Mouse (Mus musculus) gastrocnemius, postnatal 4 days (tissue): ENCODE data around the gene Ctnnd2. TPM values are rescaled to one million over a fixed set of nuclear protein-coding genes. Genes with fewer than 3 reads are reported as not detected.

Source experiments
- DNase-seq, 2 experiments: peaks; one replicate each; pipeline ENCODE4 v3.0.0; 2021 to 2022; ENCODE audit warnings: low spot score in 2 of 2, mixed read lengths in 2 of 2
- total RNA-seq, 2 experiments: library from RNA; stranded (reverse); gene quantifications; 2 replicates each; pipeline ENCODE4 v1.2.3; 2021

Gene Ctnnd2
- total RNA-seq, 2 experiments from 2014 or later = 0.27 to 0.36 TPM

DNA sequence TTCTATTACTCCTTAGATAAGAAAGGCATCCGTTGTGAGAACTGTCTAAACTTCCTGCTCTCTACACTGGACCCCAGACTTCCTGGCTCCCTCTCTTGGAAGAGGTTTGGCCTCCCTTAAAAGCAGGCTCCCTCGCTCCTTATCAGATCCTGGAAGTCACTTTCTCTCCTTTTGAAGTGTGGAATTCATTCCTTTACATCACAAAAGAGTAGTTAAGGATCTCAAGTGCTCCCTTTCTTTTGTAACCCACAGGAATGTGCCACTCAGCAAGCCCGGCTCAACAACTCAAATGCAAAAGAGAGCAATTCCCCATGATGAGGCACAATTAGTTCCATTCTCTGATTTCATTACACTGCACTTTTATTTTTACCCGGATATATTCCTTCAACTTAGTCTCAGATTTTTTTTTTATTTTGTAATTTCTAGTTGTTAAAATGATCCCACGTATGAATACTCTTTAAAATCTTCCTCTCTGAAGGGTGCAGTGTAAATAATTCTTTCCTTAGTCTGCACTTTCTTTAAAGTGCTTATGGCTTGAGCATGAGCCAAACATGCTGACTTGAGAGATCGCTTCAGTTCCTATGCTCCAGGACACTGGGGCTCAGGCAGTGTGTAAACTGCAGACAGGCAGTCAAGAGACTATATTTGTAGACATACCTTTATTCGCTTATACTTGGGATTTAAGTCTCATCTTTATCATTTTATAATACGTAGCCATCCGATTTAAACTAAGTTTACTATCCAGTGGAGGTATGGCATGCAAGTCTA lies 210.9 kb downstream of the Ctnnd2 start:
- DNase-seq = no peak

DNA sequence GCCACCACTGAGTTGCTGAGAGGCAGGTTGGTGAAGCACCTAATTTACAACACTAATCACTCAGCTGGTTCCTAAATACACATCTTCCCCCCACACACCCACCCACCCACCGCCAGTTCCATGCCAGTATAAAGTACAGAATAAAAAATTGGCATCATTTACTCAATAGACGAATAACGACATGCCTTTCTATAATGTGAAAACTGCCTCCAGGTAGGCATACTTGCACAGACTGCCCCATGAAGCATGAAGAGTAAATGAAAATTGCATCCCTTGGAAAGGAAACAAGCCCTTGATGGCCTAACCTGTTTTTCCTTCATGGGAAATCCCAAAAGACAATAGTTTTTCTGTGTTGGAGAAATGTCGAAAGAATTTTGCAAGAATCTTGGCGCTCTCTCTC lies 212.0 kb downstream of the Ctnnd2 start:
- no peak for DNase-seq

DNA sequence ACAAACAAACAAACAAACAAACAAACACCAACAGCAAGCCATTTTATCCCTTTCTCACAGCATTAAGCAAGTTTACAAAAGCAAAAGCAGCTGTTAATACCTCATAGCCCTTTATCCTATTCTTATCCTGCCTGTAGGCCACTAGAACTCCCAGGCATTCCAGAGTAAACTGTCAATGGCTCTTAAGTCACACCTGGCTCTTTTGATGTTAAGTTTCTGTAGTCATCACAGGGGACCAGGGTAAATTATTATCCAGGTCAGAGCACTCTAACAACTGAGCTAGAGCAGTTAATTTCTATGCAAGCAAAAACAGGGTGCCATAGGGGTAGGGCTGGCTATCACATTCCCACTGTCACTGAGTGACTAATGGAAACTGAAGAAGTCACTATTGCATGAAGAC lies 214.1 kb downstream of the Ctnnd2 start:
- DNase-seq = no peak

DNA sequence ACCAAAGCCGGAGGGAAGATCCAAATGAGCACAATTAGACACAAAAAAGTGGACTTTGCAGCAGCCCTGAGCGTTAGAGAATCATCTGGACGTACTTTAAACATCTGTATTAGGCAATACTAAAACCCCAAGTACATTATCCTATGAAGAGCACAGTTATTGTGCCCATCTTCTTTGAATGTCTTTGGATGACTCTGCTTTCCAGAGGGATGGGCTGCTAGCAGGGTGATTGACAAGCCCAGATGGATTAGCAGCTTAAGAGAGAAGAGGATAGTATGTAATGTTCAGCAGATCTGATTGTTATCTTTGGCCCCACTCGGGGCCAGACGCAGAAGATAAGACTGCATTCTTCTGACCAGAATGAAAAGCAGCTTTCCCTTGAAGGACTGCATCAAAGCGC lies 214.9 kb downstream of the Ctnnd2 start:
- DNase-seq = no peak

DNA sequence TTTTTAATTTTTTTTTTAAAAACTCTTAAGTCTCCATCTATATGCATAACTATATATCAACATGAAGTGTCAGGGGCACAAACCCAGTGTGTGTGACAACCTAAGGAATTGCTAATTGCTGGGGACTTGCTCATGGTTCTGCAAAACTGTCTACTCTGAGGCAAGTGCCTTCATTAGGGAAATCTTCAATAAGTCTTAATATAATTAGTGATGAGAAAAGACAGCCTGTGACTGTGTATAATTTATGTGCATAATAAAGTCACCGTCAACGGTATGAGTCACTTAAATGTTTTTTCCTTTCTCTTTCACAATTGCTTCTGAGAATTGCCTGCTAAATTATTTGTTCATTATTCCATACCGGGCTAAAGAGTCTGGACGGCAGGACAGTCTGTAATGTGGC lies 228.7 kb downstream of the Ctnnd2 start:
- DNase-seq = no peak

DNA sequence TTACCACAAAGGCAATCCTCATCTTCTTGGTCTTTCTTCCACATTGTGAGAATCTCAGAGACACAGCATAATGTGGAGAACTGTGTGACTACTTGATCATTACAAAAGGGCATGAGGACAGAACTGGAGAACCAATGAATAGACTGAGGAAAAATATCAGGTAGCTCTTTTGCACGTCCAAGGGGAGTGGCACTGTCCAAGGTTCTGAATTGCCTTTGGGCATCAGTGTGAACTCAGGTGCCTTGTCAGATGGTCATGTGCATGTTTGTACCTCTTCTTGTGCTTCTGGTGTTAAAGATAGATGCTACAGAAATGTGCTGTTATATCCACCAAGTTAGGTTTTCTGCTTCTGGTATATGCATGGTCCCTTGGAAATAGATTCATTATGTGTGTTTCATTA lies 233.9 kb downstream of the Ctnnd2 start:
- DNase-seq = no peak

DNA sequence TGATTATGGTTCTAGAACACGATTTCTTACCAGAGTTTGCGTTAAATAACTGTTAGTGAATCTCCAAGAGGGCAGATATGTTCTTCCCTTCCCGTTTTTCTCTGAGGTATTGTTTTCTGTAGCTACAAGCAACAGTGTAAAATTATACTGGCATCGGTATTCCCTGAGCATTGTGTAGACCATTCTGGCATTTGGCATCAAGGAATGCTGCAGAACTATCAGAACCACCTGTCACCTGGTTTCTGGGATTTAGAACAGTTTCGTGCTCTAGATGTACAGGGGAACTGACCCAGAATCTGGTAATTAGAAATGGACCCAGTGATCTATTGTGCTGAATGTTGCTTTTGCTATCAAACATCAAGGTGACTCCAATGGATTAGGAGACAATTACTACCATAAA lies 250.8 kb downstream of the Ctnnd2 start:
- DNase-seq = no peak

DNA sequence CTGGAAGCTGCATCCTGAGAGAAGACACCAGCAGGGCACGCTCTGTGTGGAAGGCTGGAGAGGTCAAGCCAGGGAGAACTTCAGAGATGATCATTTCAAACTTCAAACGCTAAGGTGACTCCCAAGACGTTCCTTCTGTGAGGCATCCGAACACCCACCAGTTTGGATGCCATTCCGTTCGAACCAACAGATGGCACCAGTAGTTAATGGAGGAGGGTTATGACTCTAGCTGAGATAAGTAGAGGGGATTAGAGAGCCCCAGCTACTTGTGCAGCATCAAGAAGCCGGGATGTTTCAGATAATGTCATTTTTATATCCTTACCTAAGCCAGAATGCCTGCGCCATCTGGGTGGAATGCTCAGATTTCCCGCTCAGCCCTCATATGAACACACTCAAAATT lies 251.9 kb downstream of the Ctnnd2 start:
- DNase-seq = no peak

DNA sequence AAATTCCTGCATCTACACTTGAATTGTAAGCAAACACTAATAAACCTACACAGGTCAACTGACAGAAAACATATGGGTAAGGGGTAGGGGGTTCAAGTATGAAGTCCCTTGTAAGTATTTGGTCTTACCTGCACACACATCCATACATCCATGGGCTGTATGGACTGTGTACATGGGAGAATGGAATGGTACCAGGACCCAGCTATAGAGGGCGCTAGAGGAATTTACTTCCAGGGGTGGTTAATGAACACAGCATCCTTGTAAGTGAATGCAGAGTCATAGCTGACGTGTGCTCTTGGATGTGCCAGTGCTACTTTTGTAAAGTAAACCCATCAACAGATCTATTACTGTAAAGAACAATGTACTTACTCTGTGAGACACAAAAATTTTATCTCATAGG lies 254.9 kb downstream of the Ctnnd2 start:
- DNase-seq = no peak

DNA sequence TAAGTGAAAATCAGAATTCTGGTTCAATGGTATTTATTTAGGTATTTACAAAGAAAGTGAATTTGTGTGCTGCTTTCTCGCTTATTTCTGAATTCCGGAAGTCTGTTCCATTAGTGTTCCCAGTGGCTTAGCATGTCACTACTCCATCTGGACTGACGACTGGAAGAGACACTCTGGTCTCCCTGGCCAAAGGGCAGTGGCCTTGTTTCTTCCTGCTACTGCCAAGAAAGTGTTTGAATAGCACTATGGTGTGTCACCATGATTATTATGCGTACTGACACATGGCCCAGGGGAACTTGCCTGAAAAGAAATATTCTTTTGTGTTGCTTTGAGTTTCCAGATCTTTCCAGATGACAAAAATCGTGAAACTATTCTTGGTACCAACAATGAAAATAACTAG lies 266.7 kb downstream of the Ctnnd2 start:
- no peak for DNase-seq

DNA sequence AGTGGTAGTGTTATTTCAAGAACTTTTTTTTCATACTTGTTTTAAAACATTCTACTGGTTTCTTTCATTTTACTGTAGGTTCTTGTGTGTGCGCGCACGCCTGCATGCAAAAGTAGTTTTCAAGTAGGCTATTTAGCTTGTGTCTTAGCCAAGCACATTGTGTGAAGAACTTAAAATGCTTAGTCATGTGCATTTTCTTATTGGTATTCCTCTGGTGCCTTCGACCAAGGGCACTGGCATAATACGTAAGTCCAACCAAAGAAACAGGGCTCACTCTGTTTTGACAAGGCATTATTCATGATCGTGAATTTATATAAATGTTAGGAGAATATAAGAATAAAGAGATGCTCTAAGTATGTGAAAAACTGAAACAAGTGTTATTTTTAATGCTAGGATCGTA lies 278.4 kb downstream of the Ctnnd2 start:
- no peak for DNase-seq

DNA sequence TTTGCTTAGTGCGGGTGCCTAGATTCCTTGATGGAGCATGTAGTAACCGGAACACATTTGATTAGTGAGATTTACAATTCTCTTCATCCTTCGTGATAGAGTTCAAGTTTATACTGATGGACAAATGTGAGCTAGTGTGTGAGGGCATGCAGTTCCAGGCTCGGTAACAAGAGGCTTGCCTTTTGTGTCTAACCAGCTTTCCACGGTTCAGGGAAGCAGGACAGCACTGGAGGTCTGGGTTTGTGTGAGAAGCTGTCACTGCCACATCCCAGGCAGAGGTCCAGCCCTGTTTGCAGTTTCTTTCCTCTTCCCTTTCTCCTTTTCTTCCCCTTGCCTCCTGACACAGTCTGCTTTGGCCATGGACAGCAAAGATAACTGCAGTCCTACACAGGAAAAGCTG lies 279.5 kb downstream of the Ctnnd2 start:
- no peak for DNase-seq

DNA sequence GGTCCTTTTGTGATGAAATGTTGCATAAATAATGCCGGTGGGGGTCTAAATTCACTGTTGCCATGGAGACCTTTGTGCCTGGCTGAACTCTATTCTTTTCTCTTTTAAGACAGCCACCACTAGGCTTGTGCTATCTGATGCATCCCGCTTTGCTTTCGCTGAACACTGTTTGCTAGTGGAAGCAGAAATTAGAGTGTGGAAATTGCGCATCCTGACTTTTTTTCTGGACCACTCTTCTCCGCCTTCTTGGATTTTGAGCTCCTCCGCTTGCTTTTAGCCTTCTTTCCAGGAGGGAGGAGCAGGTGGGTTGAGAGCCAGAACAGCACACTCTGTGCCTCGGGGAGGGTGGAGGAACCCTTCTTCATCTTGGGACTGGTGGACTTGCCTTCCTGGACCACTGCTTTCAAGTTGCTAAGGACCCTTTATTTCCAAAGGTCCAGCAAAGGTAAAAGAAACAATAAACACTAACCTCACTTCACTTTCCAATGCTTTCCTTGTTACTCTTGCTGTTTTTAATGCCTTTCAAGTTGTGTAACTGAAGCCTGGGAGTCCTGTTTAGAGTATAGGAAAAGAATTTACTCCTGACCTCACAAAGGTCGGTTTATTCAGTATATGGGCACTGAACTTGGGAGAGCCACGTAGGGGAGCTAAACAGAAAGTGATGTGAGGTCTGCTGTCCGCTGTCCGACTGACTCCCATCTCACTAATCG lies 285.3 kb downstream of the Ctnnd2 start:
- no peak for DNase-seq

DNA sequence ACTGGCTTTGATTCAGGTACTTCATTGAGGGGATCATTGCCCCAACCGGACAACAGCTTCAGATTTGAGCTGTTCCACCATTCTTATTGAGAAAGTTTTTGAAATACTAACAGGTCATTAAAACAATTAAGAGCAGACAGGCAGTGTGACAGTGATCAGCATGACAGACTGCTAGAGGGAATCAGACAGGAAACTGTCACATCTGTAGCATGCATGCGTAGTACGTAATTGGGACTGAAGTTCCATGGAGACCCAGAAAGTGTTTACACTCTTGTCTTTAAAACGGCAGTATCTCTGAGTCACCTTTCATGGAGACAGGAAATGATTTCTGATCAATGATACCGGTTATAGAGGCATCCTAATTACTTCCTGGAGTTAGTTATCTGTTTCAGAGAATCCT lies 286.3 kb downstream of the Ctnnd2 start:
- no peak for DNase-seq

DNA sequence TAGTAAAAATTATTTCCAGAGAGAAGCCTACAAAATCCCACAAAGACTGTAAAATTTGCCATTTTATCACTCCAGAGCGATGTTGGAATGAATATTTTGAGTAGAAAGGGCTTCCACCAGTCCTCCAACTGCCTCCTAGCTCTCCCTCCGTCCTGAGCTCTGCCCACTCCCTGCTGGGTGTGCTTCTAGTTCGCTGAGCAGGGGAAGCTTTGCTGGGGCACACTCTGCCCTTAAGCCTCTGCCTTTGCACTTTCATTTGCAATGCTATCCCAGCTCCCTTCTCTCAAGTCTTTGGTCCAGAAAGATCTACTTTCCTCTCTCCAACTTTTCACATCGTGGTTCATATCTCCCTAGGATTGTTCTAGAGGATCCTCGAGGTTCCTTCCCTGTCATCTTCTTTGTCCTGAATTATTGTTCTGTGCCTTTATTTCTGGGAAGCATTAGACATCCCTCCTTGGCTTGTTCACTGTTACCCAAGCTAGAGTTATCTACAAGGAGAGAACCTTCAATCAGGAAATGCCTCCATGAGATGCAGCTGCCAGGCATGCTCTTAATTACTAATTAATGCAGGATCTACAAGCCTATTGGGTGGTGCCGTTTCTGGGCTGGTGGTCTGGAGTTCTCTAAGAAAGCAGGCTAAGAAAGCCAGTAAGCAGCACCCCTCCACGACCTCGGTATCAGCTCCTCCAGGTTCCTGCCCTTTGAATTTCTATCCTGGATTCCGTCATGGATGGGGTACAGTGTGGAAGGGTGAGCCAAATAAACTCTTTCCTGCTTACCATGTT lies 288.1 kb downstream of the Ctnnd2 start:
- no peak for DNase-seq

DNA sequence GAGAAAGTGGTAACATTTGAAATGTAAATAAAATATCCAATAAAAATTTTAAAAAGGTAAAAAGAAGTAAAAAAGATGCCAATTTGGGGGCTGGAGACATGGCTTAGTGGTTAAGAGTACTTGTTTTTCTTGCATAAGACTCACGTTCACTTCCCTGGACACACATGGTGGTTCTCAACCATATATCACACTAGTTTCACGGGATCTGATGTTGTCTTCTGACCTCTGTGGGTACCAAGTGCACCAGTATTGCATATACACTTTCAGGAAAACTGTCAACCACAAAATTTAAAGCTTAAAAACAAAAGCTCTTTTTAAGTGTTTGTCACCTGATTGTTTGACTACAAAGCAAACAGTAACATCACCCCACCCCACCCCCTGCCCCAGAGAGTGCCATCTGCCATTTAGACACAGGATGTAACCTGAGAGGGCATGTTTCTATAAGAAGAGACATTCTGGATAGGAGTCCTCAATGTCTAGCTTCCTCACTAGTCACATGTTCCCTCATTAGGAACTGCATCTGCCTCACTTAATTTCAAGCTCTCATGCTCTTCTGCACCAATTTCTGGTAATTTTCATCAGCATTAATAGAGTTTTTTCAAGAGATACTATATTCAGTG lies 290.5 kb downstream of the Ctnnd2 start:
- no peak for DNase-seq

DNA sequence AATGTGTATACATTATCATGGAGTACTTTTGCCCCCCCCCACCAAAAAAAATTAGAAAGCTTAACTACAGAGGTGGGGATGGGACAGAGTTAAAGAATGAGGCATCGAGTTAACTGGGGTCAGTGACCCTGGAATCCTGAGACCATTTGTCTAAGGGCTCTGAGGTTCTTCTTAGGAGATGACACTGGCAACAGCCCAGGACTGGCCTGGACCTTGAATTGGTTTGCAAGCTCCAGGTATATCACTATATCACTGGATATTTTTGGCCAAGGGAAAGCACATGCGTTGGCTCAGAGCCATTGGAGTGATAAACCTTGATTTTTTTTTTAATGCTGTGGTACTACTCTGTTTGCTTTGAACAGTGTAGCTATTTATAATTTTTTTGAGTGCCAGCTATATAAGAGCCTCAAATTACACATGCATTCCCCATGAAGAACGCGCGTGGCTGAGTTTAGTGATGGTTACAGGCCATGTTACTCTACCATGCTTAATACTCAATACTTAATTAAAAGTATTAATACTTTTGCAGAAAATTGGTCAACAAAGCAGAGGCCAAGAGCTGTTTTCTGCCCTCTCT lies 291.2 kb downstream of the Ctnnd2 start:
- no peak for DNase-seq

DNA sequence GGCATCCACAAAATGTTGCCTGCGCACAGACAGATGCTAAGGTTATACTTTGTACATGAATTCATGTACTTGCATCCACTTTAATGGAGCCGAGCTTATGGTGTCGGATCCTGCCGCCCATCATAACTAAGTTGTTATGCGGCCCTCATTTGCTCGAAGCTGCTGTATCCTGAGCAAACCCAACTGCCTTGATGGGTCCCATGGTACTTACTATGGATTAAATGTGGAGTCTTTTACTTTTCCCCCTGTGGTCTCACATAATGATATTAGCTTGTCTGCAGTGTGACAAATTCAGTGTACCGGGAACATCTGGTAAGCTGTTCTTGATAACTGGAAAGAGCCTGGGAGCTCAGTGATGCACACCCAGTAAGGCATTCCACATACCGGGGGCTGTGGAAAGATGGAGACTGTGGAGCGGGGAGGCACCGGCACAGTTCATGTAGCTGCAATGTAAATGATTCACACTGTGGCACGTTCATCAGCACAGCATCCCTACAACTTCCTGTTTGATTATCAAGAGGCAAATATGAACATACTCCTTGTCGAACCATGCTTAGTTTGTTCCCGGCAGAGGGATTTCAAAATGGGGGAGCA lies 294.7 kb downstream of the Ctnnd2 start:
- no peak for DNase-seq

DNA sequence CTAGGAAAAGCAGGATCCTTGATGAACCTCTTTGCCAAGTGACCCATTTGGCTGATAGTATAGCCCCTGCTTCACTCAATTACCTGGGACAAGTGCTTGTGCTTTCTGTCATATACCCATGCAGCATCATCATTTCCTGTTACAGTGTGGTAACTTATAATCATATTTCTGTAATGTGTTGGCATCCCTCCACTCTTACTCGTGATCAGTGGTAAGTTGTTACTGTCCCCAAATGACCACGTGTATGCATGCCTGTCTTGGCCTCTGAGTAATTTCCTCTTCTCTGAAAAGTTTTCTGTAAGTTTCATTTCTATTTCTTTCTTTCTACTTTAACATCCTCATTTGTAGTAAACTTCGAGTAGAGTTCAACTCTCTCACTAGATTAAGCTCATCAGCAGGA lies 296.4 kb downstream of the Ctnnd2 start:
- DNase-seq = no peak

DNA sequence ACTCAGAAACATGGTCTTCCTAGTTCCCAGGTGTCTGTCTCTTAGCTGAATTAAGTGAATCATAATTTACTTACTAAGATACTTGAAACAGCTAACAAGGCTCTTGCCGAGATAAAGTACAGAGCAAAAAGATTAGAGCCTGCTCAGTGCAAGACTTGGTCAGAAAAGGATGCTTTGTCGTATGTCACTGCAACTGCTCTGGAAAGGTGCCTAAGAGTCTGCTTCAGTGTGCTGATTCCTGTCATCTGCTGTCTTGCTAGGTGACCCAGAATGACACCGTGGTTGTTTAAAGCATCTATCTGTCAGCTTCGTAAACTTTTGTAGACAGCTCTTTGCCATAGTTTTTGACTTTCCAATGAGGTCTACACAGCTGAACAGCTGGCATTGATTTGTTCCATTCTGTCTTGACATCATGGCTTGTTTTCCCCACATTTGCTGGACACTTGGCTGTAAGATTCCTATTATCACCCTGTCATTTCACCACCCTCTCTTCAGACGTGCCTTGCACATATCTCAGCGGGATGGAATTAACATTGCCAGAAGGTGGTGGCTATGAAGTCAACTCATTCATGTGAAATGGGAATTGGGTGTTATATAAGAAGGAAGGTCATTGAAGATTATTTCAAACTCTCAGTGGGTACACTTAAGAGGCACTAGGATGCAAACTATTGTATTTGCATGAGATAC lies 299.0 kb downstream of the Ctnnd2 start:
- no peak for DNase-seq
